Mouse (Mus musculus): ENCODE data around the gene Tpx2. TPM values are rescaled to one million over a fixed set of nuclear protein-coding genes. Genes with fewer than 3 reads are reported as not detected.

Gene Tpx2
- polyA plus RNA-seq, 1 experiment, result 0.39 TPM

DNA sequence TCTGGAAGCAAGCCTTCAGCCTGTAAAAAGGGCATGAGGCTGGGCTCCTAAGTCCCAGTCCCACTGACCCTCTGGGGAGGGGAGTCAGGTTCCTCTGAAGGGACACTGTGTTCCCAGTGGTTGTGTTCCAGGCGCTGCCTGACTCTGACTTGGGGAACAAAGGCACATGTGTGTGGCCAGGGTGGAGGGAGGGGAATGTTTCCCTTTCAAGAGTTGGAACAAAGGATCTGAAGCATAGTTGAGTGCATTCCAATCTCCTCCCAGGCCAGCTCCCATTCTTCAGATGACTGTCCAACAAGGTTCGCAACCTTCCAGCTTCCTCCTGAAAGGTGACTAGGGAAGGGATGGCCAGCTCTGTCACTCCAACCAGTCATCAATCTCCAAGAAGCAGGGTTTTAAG is 27.4 kb upstream of the Tpx2 start:
- Histone ChIP-seq H3K4me3 (ENCODE audit: insufficient read depth, low read depth, low read length) (no peak overlapping the region), H3K36me3 (ENCODE audit: control insufficient read depth, insufficient read depth, low read length) (no peaks in the 10 kb centered on the region; the same call in 1 of the 2 replicates), H3K27me3 (replicated peaks; ENCODE audit: control insufficient read depth, insufficient read depth, low read length) (no peaks in the 10 kb centered on the region), H3K4me1 (ENCODE audit: control insufficient read depth, insufficient read depth, low read length) (peaks cover 73% of the 10 kb centered on the region), H3K27ac (ENCODE audit: insufficient read depth, low read depth, low read length) (peak overlapping the region; percentile 93)
- DNase-seq, result peak; percentile 93
- 21% methylated on average over 2 of the region's 2 CpGs for WGBS
- TF ChIP-seq CTCF (conservative IDR thresholded peaks at IDR 0.05; ENCODE audit: insufficient read depth, insufficient read length, low read depth, low read length) (no peak), POLR2A (IDR thresholded peaks at IDR 0.05; ENCODE audit: low read depth, low read length) (no peak)

DNA sequence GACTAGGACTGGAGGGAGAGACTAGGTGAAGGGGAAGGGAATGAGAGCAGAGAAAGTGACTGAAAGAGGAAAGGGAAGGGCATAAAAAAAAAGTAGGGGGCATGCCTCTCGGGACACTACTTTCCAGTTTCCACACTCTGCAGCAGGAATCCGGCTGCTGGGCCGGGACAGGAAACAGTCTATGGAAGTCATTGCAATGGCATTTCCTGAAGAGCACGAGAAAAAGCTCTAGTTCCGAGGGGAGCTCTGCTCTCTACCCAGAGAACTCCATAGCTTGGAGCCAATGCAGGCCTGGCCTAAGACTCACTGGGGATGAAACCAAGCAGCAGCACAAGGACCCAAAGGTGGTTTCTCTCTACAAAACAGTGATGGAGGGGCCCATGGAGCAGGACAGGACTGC is 26.7 kb upstream of the Tpx2 start:
- Histone ChIP-seq H3K27me3 (replicated peaks; ENCODE audit: control insufficient read depth, insufficient read depth, low read length) (no peaks in the 10 kb centered on the region), H3K4me1 (ENCODE audit: control insufficient read depth, insufficient read depth, low read length) (peaks cover 71% of the 10 kb centered on the region), H3K4me3 (ENCODE audit: insufficient read depth, low read depth, low read length) (no peak overlapping the region), H3K36me3 (ENCODE audit: control insufficient read depth, insufficient read depth, low read length) (no peaks in the 10 kb centered on the region; the same call in 1 of the 2 replicates), H3K27ac (ENCODE audit: insufficient read depth, low read depth, low read length) (peak overlapping the region; percentile 94)
- peak; percentile 87 for DNase-seq
- WGBS, result 43% methylated on average over 5 of the region's 5 CpGs
- TF ChIP-seq CTCF (conservative IDR thresholded peaks at IDR 0.05; ENCODE audit: insufficient read depth, insufficient read length, low read depth, low read length) (no peak), POLR2A (IDR thresholded peaks at IDR 0.05; ENCODE audit: low read depth, low read length) (no peak)

DNA sequence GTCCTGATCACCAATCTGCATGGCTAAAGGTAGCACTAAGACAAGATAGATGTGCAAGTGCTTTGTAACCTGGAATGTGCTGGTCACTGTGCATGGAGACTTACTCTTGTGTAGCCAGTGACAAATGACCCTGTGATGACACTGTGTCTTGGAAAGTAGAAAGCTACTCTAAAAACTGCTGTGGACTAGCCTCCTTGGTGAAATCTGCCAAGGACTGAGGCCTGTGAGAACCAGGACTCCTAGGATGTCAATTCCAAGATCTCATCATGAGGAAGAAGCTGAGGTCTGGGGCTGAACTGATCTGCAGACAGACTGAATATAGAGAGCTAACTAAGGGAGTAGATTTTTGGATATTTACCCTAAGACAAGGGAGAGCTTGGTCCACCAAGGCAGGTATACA is 26.2 kb upstream of the Tpx2 start:
- Histone ChIP-seq H3K4me3 (ENCODE audit: insufficient read depth, low read depth, low read length) (no peak overlapping the region), H3K27ac (ENCODE audit: insufficient read depth, low read depth, low read length) (peak overlapping the region; percentile 94), H3K4me1 (ENCODE audit: control insufficient read depth, insufficient read depth, low read length) (peaks cover 70% of the 10 kb centered on the region), H3K36me3 (ENCODE audit: control insufficient read depth, insufficient read depth, low read length) (no peaks in the 10 kb centered on the region; the same call in 1 of the 2 replicates), H3K27me3 (replicated peaks; ENCODE audit: control insufficient read depth, insufficient read depth, low read length) (no peaks in the 10 kb centered on the region)
- DNase-seq, result no peak
- TF ChIP-seq CTCF (conservative IDR thresholded peaks at IDR 0.05; ENCODE audit: insufficient read depth, insufficient read length, low read depth, low read length), result no peak
- no peak for TF ChIP-seq POLR2A (IDR thresholded peaks at IDR 0.05; ENCODE audit: low read depth, low read length)

DNA sequence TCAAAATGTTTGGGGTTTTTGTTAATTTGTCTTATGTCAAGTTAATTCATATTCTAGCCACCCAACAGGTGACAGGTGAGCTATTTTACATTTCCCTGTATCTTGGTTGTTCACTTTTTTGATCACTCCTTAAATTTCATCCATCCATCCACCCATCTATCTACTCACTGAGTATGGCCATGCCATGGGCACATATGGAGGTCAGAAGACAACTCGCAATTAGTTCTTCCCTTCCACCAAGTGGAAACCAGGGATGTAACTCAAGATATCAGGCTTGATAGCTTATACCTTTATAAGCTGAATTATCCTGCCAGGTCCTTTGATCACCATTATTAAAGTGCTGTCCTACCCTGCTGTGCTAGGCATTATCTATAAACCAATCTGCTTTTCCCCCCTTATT is 24.0 kb upstream of the Tpx2 start:
- Histone ChIP-seq H3K27ac (ENCODE audit: insufficient read depth, low read depth, low read length) (no peak overlapping the region), H3K36me3 (ENCODE audit: control insufficient read depth, insufficient read depth, low read length) (peaks cover 2% of the 10 kb centered on the region; the same call in 1 of the 2 replicates), H3K4me3 (ENCODE audit: insufficient read depth, low read depth, low read length) (no peak overlapping the region), H3K4me1 (ENCODE audit: control insufficient read depth, insufficient read depth, low read length) (peaks cover 58% of the 10 kb centered on the region), H3K27me3 (replicated peaks; ENCODE audit: control insufficient read depth, insufficient read depth, low read length) (no peaks in the 10 kb centered on the region)
- TF ChIP-seq POLR2A (IDR thresholded peaks at IDR 0.05; ENCODE audit: low read depth, low read length) (no peak), CTCF (conservative IDR thresholded peaks at IDR 0.05; ENCODE audit: insufficient read depth, insufficient read length, low read depth, low read length) (no peak)
- 83% methylated on average over 1 of the region's 1 CpGs for WGBS
- no peak for DNase-seq

DNA sequence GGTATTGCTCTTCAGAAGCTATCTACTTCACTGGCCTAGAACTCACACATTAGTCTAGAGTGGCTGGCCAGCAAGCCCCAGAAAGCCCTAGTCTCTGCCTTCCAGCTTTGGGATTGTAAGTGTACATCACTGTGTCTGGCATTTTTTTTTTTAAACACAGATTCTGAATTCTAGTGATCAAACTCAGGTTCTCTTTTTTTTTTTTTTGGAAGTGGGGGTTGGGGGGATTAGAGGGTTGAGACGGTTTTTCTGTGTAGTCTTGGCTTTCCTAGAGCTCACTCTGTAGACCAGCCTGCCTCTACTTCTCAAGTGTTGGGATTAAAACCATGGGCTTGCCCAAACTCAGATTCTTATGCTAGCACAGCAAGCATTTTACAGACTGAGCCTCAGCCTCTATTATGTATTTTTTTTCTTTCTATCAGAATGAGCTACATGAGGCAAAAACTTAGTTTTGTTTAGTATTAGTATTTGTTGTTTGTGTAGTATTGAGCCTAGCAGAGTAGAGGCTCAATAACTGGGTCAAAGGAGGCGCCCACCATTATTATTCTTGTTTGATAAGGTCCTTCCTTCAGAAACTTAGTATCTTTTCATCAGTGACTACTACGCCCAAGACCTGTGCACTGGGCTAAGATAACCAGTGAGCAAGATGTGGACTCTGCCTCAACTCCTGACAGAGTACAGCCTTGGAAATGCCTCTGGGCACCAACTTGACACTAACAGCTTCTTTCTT is 23.2 kb upstream of the Tpx2 start:
- no peak for DNase-seq
- Histone ChIP-seq H3K4me3 (ENCODE audit: insufficient read depth, low read depth, low read length) (no peak overlapping the region), H3K27ac (ENCODE audit: insufficient read depth, low read depth, low read length) (peak overlapping the region; percentile 24; the same call in 1 of the 2 replicates), H3K27me3 (replicated peaks; ENCODE audit: control insufficient read depth, insufficient read depth, low read length) (no peaks in the 10 kb centered on the region), H3K36me3 (ENCODE audit: control insufficient read depth, insufficient read depth, low read length) (peaks cover 2% of the 10 kb centered on the region; the same call in 1 of the 2 replicates), H3K4me1 (ENCODE audit: control insufficient read depth, insufficient read depth, low read length) (peaks cover 50% of the 10 kb centered on the region)
- 75% methylated on average over 3 of the region's 3 CpGs for WGBS
- TF ChIP-seq POLR2A (IDR thresholded peaks at IDR 0.05; ENCODE audit: low read depth, low read length) (no peak), CTCF (conservative IDR thresholded peaks at IDR 0.05; ENCODE audit: insufficient read depth, insufficient read length, low read depth, low read length) (no peak)

DNA sequence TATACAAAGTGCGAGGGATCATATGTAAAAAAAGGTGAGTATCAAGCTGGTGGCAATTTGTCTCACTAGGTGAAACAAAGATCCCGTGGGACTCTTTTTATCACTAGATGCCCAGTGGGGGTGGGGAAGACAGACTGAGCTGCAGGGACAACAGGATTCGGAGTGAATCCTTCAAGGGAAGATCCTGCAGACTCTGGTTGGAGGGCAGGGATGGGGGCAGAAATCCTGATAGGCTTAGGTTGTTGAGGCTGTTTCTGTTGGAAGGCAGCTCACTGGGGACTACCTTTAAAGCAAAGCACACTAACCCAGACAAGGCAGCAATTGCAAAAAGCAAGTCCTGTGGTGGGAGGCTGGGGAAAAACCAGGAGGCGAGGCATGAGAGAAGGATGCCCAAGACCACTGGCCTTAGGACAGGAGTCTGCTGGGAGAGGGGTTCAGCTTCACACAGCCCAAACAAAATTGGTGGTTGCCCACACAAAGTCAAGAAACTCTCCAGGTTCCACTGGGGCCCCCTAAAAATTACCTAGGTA is 22.5 kb upstream of the Tpx2 start:
- 76% methylated on average over 4 of the region's 4 CpGs for WGBS
- peaks cover 46% of the 10 kb centered on the region for H3K4me1 ChIP-seq (ENCODE audit: control insufficient read depth, insufficient read depth, low read length)
- H3K27ac ChIP-seq (ENCODE audit: insufficient read depth, low read depth, low read length), result peak overlapping the region; percentile 37; the same call in 1 of the 2 replicates
- no peak for TF ChIP-seq POLR2A (IDR thresholded peaks at IDR 0.05; ENCODE audit: low read depth, low read length)
- no peak for TF ChIP-seq CTCF (conservative IDR thresholded peaks at IDR 0.05; ENCODE audit: insufficient read depth, insufficient read length, low read depth, low read length)
- DNase-seq, result no peak
- peaks cover 2% of the 10 kb centered on the region; the same call in 1 of the 2 replicates for H3K36me3 ChIP-seq (ENCODE audit: control insufficient read depth, insufficient read depth, low read length)
- H3K4me3 ChIP-seq (ENCODE audit: insufficient read depth, low read depth, low read length), result no peak overlapping the region
- no peaks in the 10 kb centered on the region for H3K27me3 ChIP-seq (replicated peaks; ENCODE audit: control insufficient read depth, insufficient read depth, low read length)

DNA sequence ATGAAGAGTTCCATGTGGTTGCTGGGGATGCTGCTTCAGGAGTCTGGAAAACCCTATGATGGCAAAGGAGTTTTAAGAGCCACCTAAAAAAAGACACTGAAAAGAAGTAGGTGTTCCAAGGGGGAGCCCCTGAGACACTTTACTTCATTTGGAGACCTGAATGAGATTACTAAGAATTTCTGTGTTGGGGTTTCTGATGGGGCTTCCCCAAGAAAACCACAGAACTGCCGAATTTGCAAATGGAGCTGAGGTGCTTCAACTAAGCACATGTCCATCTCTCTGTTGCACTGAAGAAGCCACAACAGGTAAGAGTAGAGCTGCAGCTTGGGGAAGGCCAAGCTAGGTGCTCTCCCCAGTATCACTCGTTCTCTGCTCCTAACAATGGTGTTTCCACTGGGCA is 22.1 kb upstream of the Tpx2 start:
- H3K4me1 ChIP-seq (ENCODE audit: control insufficient read depth, insufficient read depth, low read length), result peaks cover 41% of the 10 kb centered on the region
- DNase-seq, result no peak
- TF ChIP-seq POLR2A (IDR thresholded peaks at IDR 0.05; ENCODE audit: low read depth, low read length) (no peak), CTCF (conservative IDR thresholded peaks at IDR 0.05; ENCODE audit: insufficient read depth, insufficient read length, low read depth, low read length) (no peak)
- 66% methylated on average over 2 of the region's 2 CpGs for WGBS
- peaks cover 2% of the 10 kb centered on the region; the same call in 1 of the 2 replicates for H3K36me3 ChIP-seq (ENCODE audit: control insufficient read depth, insufficient read depth, low read length)
- no peaks in the 10 kb centered on the region for H3K27me3 ChIP-seq (replicated peaks; ENCODE audit: control insufficient read depth, insufficient read depth, low read length)
- H3K27ac ChIP-seq (ENCODE audit: insufficient read depth, low read depth, low read length), result no peak overlapping the region
- no peak overlapping the region for H3K4me3 ChIP-seq (ENCODE audit: insufficient read depth, low read depth, low read length)

Data from kidney, adult 2 months (tissue).